8 mouse cellular contexts compared by ENCODE assay signal in genomic region chr11:5787671-5788055, GRCm38 (mm10). TPM values are rescaled to one million over a fixed set of nuclear protein-coding genes. Genes with fewer than 3 reads are reported as not detected.
A peak's percentile ranks its signal among the peaks of the same experiment; 100 is the strongest.
DNase-seq lines count a peak whose midpoint lies in the region; ATAC-seq and TF ChIP-seq lines count a peak whose summit lies in the region.

No protein-coding gene starts in this region.

- intact Hi-C loops in left cerebral cortex, postnatal 36 days (cut with DNase I), result loop anchor here (5.0 kb wide), 2 partner anchors 50 to 90 kb away; partner anchors contain the start of genes Pold2 and Polm

- H3K27ac ChIP-seq in layer of hippocampus, adult 2 months, result peak overlapping the region; percentile 94
- H3K27ac ChIP-seq in embryonic facial prominence, embryonic 12.5 days, result peak overlapping the region; percentile 91
- peak overlapping the region; percentile 87 for H3K27ac ChIP-seq in limb, embryonic 10.5 days
- peak overlapping the region; percentile 76 for H3K27ac ChIP-seq in neural tube, embryonic 14.5 days (ENCODE audit: low read depth, low read length)

- H3K36me3 ChIP-seq in embryonic facial prominence, embryonic 12.5 days, result peaks cover 17% of the 10 kb centered on the region
- peaks cover 22% of the 10 kb centered on the region for H3K36me3 ChIP-seq in limb, embryonic 10.5 days
- peaks cover 2% of the 10 kb centered on the region; the same call in 1 of the 2 replicates for H3K36me3 ChIP-seq in neural tube, embryonic 14.5 days (ENCODE audit: control insufficient read depth, insufficient read depth, low read length)

- H3K9ac ChIP-seq in embryonic facial prominence, embryonic 12.5 days, result peak overlapping the region; percentile 85
- H3K9ac ChIP-seq in neural tube, embryonic 14.5 days (replicated peaks; ENCODE audit: low read depth, low read length), result peak overlapping the region; percentile 90

- no peak for ATAC-seq in embryonic facial prominence, embryonic 12.5 days (ENCODE audit: insufficient number of reproducible peaks, insufficient read depth, low FRiP score, low TSS enrichment)
- ATAC-seq in neural tube, embryonic 14.5 days (ENCODE audit: low read depth), result no peak; the same call in 1 of the 2 replicates

- 36% methylated on average over 8 of the region's 8 CpGs for WGBS in embryonic facial prominence, embryonic 12.5 days
- WGBS in limb, embryonic 10.5 days, result 39% methylated on average over 8 of the region's 8 CpGs
- WGBS in neural tube, embryonic 14.5 days, result 32% methylated on average over 8 of the region's 8 CpGs

- no peaks in the 10 kb centered on the region for H3K27me3 ChIP-seq in embryonic facial prominence, embryonic 12.5 days
- no peaks in the 10 kb centered on the region for H3K27me3 ChIP-seq in limb, embryonic 10.5 days (ENCODE audit: low read depth, poor library complexity, severe bottlenecking)
- H3K27me3 ChIP-seq in neural tube, embryonic 14.5 days (ENCODE audit: control insufficient read depth, insufficient read depth, low read length), result no peaks in the 10 kb centered on the region

- DNase-seq in layer of hippocampus, adult 2 months (ENCODE audit: low spot score in 2 of 2), result no peak
- DNase-seq in layer of hippocampus, adult 8-10 months (ENCODE audit: low spot score in 2 of 2), result no peak
- DNase-seq in limb, embryonic 10.5 days (ENCODE audit: low spot score), result no peak
- no peak for DNase-seq in right cerebral cortex, adult 2 months (ENCODE audit: low spot score in 2 of 2)
- no peak for DNase-seq in left cerebral cortex, postnatal 36 days (ENCODE audit: low spot score in 2 of 2)
- no peak for DNase-seq in adrenal gland, postnatal 4 days (ENCODE audit: low spot score in 2 of 2)

- peak overlapping the region; percentile 75 for H3K4me2 ChIP-seq in embryonic facial prominence, embryonic 12.5 days (replicated peaks)
- H3K4me2 ChIP-seq in neural tube, embryonic 14.5 days (ENCODE audit: low read depth, low read length), result peak overlapping the region; percentile 77

- H3K4me3 ChIP-seq in layer of hippocampus, adult 2 months, result peak overlapping the region; percentile 76
- peak overlapping the region; percentile 85 for H3K4me3 ChIP-seq in embryonic facial prominence, embryonic 12.5 days
- H3K4me3 ChIP-seq in limb, embryonic 10.5 days, result peak overlapping the region; percentile 72
- H3K4me3 ChIP-seq in neural tube, embryonic 14.5 days (ENCODE audit: low read depth, low read length), result peak overlapping the region; percentile 87

- H3K4me1 ChIP-seq in embryonic facial prominence, embryonic 12.5 days, result peaks cover 19% of the 10 kb centered on the region
- peaks cover 20% of the 10 kb centered on the region for H3K4me1 ChIP-seq in limb, embryonic 10.5 days
- H3K4me1 ChIP-seq in neural tube, embryonic 14.5 days (ENCODE audit: control insufficient read depth, insufficient read depth, low read length), result peaks cover 14% of the 10 kb centered on the region

- no peaks in the 10 kb centered on the region for H3K9me3 ChIP-seq in embryonic facial prominence, embryonic 12.5 days
- no peaks in the 10 kb centered on the region for H3K9me3 ChIP-seq in limb, embryonic 10.5 days (replicated peaks)
- H3K9me3 ChIP-seq in neural tube, embryonic 14.5 days (ENCODE audit: control insufficient read depth, low read length), result no peaks in the 10 kb centered on the region

- no peak for TF ChIP-seq CTCF in layer of hippocampus, adult 2 months (conservative IDR thresholded peaks at IDR 0.05)

RNA-seq across cellular contexts. Expression of gene Dbnl, which starts 0.6 kb away (rescaled TPM):
- 10 to 100 TPM; 74.6 to 80.0 TPM for total RNA-seq in layer of hippocampus, adult 2 months (2021)
- 10 to 100 TPM; 69.6 to 80.5 (median 78.1) TPM for total RNA-seq in layer of hippocampus, adult 8-10 months (2022)
- polyA plus RNA-seq in embryonic facial prominence, embryonic 12.5 days (2016; fragmentation: Nextera tagmentation; extraction: Ambion mirVana), result 132 and 139 TPM in 2 replicates
- 125 and 131 TPM in 2 replicates for polyA plus RNA-seq in limb, embryonic 10.5 days (2016; fragmentation: Nextera tagmentation; extraction: Ambion mirVana)
- polyA plus RNA-seq in neural tube, embryonic 14.5 days (2014; fragmentation: Nextera tagmentation; extraction: Ambion mirVana), result 123 and 137 TPM in 2 replicates
- total RNA-seq in left cerebral cortex, postnatal 36 days (2021), result 10 to 100 TPM; 69.2 to 72.2 TPM
- 10 to 100 TPM; 64.8 to 72.0 TPM for total RNA-seq in adrenal gland, postnatal 4 days (2021)

RNA-seq across cellular contexts. Expression of gene Pgam2, which starts 15.9 kb away (rescaled TPM):
- total RNA-seq in layer of hippocampus, adult 2 months (2021), result 10 to 100 TPM; 14.7 to 16.2 TPM
- 10 to 100 TPM; 10.6 to 18.9 (median 13.0) TPM for total RNA-seq in layer of hippocampus, adult 8-10 months (2022)
- 17.0 and 18.2 TPM in 2 replicates for polyA plus RNA-seq in embryonic facial prominence, embryonic 12.5 days (2016; fragmentation: Nextera tagmentation; extraction: Ambion mirVana)
- 4.1 and 9.6 TPM in 2 replicates for polyA plus RNA-seq in limb, embryonic 10.5 days (2016; fragmentation: Nextera tagmentation; extraction: Ambion mirVana)
- polyA plus RNA-seq in neural tube, embryonic 14.5 days (2014; fragmentation: Nextera tagmentation; extraction: Ambion mirVana), result 2.8 and 3.2 TPM in 2 replicates
- total RNA-seq in left cerebral cortex, postnatal 36 days (2021), result 1 to 10 TPM; 6.0 to 6.6 TPM
- 10 to 100 TPM; 21.8 to 42.5 TPM for total RNA-seq in adrenal gland, postnatal 4 days (2021)

RNA-seq across cellular contexts. Expression of gene Urgcp, which starts 25.5 kb away (rescaled TPM):
- 10 to 100 TPM; 65.3 to 67.2 TPM for total RNA-seq in layer of hippocampus, adult 2 months (2021)
- total RNA-seq in layer of hippocampus, adult 8-10 months (2022), result 10 to 100 TPM; 72.1 to 78.9 (median 73.4) TPM
- polyA plus RNA-seq in embryonic facial prominence, embryonic 12.5 days (2016; fragmentation: Nextera tagmentation; extraction: Ambion mirVana), result 27.4 and 28.6 TPM in 2 replicates
- polyA plus RNA-seq in limb, embryonic 10.5 days (2016; fragmentation: Nextera tagmentation; extraction: Ambion mirVana), result 15.4 and 20.3 TPM in 2 replicates
- 18.5 and 23.9 TPM in 2 replicates for polyA plus RNA-seq in neural tube, embryonic 14.5 days (2014; fragmentation: Nextera tagmentation; extraction: Ambion mirVana)
- total RNA-seq in left cerebral cortex, postnatal 36 days (2021), result 10 to 100 TPM; 65.6 to 75.2 TPM
- 10 to 100 TPM; 50.6 to 56.8 TPM for total RNA-seq in adrenal gland, postnatal 4 days (2021)

RNA-seq across cellular contexts. Expression of gene Polm, which starts 50.2 kb away (rescaled TPM):
- total RNA-seq in layer of hippocampus, adult 2 months (2021), result 10 to 100 TPM; 14.1 to 15.5 TPM
- 10 to 100 TPM in 3 of 4 experiments, 1 to 10 TPM in 1; 9.2 to 17.6 (median 14.7) TPM for total RNA-seq in layer of hippocampus, adult 8-10 months (2022)
- polyA plus RNA-seq in embryonic facial prominence, embryonic 12.5 days (2016; fragmentation: Nextera tagmentation; extraction: Ambion mirVana), result 9.9 and 10.2 TPM in 2 replicates
- 7.1 and 10.3 TPM in 2 replicates for polyA plus RNA-seq in limb, embryonic 10.5 days (2016; fragmentation: Nextera tagmentation; extraction: Ambion mirVana)
- 5.1 and 5.2 TPM in 2 replicates for polyA plus RNA-seq in neural tube, embryonic 14.5 days (2014; fragmentation: Nextera tagmentation; extraction: Ambion mirVana)
- 10 to 100 TPM in 1 of 2 experiments, 1 to 10 TPM in 1; 8.9 to 13.7 TPM for total RNA-seq in left cerebral cortex, postnatal 36 days (2021)
- 10 to 100 TPM; 15.9 to 18.3 TPM for total RNA-seq in adrenal gland, postnatal 4 days (2021)
